Mouse (Mus musculus) lung, embryonic 15.5 days (tissue): ENCODE data around the gene Olfr392. TPM values are rescaled to one million over a fixed set of nuclear protein-coding genes. Genes with fewer than 3 reads are reported as not detected.

ENCODE experiments used
- ATAC-seq: fragments of 200-750 bp; cut with Nextera tagmentation; 2 replicates; pipeline ENCODE4 v1.8.0; 2017; ENCODE audit warnings: moderate number of reproducible peaks, borderline replicate concordance; ENCODE audit not compliant: low FRiP score, low TSS enrichment; ENCODE audit errors: extremely low read depth
- H3K27ac ChIP-seq: fragments of 300-500 bp; sonication (generic); 2 replicates; pipeline ENCODE4 v1.5.1; 2015; ENCODE audit warnings: moderate library complexity, mild to moderate bottlenecking, inconsistent platforms
- H3K27me3 ChIP-seq: fragments of 300-500 bp; sonication (generic); 2 replicates; pipeline ENCODE4 v1.6.1; 2015; ENCODE audit warnings: inconsistent platforms
- H3K36me3 ChIP-seq: fragments of 300-500 bp; sonication (generic); 2 replicates; pipeline ENCODE4 v1.6.1; 2015; ENCODE audit warnings: inconsistent platforms
- H3K4me1 ChIP-seq: fragments of 300-500 bp; sonication (generic); 2 replicates; pipeline ENCODE4 v1.6.1; 2015; ENCODE audit warnings: inconsistent platforms
- H3K4me2 ChIP-seq: fragments of 300-500 bp; sonication (generic); 2 replicates; pipeline ENCODE4 v1.6.1; 2015; ENCODE audit warnings: inconsistent platforms, mild to moderate bottlenecking, moderate library complexity
- H3K4me3 ChIP-seq: fragments of 300-500 bp; sonication (generic); 2 replicates; pipeline ENCODE4 v1.5.1; 2015; ENCODE audit warnings: mild to moderate bottlenecking, inconsistent platforms
- H3K9ac ChIP-seq: fragments of 300-500 bp; sonication (generic); 2 replicates; pipeline ENCODE4 v1.6.1; 2015; ENCODE audit warnings: inconsistent platforms
- H3K9me3 ChIP-seq: fragments of 300-500 bp; sonication (generic); 2 replicates; pipeline ENCODE4 v1.6.1; 2016; ENCODE audit warnings: inconsistent platforms
- whole genome bisulfite sequencing: fragments of 180-500 bp; shearing (Covaris S2); methylation state at CpG from one replicate; pipeline ENCODE4 v1.1.7; 2015; 5-methylcytosine and 5-hydroxymethylcytosine counted together
- polyA plus RNA-seq: library from polyadenylated mRNA; unstranded; fragments of >200 nt; fragmentation: Nextera tagmentation; extraction: Ambion mirVana; gene quantifications from 2 replicates; pipeline ENCODE4 v1.2.1, GENCODE M21; 2015

Gene Olfr392
- polyA plus RNA-seq, result not detected in 2 replicates

DNA sequence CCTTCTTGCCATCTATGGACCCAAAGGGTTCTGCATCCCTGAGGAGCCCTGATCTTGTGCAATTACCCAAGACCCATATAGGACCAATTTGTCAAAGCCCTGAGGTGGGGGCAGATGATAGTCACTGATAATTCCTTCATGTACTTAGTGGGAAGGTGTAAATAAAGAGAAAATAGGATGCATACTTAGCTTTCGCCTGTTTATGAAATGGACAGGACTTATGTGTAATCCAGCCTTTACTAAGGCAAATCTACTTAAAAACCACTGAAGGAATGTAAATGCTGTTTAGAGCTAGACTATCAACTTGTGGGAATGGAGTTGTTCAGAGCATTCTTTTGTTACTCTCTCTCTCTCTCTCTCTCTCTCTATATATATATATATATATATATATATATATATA lies at the start of gene Olfr392:
Olfr392 (minus strand) TSS at position 101 of the 400 bp plus-strand sequence.
- Histone ChIP-seq H3K4me3 (no peak within 1 kb of the TSS), H3K4me2 (no peak within 1 kb of the TSS), H3K36me3 (no peaks in the 10 kb centered on the region), H3K9me3 (no peaks in the 10 kb centered on the region), H3K27me3 (no peaks in the 10 kb centered on the region), H3K27ac (no peak within 1 kb of the TSS), H3K4me1 (no peaks in the 10 kb centered on the region), H3K9ac (no peak within 1 kb of the TSS)
- ATAC-seq, result no peak
- WGBS, result 90% methylated on average over 1 of the region's 1 CpGs

DNA sequence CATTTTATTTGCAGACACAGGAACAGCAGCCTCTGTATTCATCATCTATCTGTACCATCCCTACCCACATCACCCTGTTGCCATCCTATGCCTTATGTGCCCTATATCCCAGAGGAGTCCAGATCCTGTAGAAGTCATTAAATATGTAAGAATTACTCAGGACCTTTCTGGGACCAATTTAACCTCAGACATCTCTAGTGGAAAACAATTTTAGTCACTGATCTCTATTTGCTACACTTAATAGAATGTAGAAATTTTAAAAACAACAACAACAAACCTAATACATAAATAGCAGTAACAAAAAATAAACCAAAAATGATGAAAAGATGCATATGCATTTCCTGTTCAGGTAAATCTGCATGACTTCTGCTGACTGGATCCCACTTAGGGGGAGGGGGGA lies 34.5 kb upstream of the Olfr392 start, which contains the start of gene Olfr393:
Olfr393 (minus strand) TSS at position 101 of the 400 bp plus-strand sequence.
- no peaks in the 10 kb centered on the region for H3K4me1 ChIP-seq
- no peaks in the 10 kb centered on the region for H3K36me3 ChIP-seq
- H3K27me3 ChIP-seq, result no peaks in the 10 kb centered on the region
- H3K27ac ChIP-seq, result no peak within 1 kb of the TSS
- no peaks in the 10 kb centered on the region for H3K9me3 ChIP-seq
- H3K4me2 ChIP-seq, result no peak within 1 kb of the TSS
- no peak within 1 kb of the TSS for H3K9ac ChIP-seq
- no peak within 1 kb of the TSS for H3K4me3 ChIP-seq
- no peak for ATAC-seq

DNA sequence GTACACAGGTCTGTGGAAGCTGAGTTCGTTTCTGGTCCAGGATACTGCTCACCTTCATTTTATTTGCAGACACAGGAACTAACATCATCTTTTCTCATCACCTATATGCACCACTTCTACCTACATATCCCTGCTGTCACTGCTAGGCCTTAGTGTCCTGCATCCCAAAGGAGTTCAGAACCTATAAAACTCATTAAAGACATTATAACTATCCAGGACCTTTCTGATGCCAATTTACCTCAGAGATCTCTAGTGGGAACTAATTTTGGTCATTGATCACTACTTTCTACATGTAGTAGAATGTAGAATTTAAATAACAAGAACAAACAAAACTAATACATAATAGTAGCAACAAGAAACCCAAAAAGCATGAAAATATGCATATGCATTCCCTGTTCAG lies 13.9 kb downstream of the Olfr392 start, which contains the start of gene Olfr391-ps:
Olfr391-ps (minus strand) TSS at position 101 of the 400 bp plus-strand sequence.
- WGBS, result 17% methylated on average over 1 of the region's 1 CpGs
- Histone ChIP-seq H3K27ac (no peak within 1 kb of the TSS), H3K36me3 (no peaks in the 10 kb centered on the region), H3K4me2 (no peak within 1 kb of the TSS), H3K4me1 (no peaks in the 10 kb centered on the region), H3K9me3 (no peaks in the 10 kb centered on the region), H3K27me3 (no peaks in the 10 kb centered on the region), H3K9ac (no peak within 1 kb of the TSS), H3K4me3 (no peak within 1 kb of the TSS)
- ATAC-seq, result no peak

DNA sequence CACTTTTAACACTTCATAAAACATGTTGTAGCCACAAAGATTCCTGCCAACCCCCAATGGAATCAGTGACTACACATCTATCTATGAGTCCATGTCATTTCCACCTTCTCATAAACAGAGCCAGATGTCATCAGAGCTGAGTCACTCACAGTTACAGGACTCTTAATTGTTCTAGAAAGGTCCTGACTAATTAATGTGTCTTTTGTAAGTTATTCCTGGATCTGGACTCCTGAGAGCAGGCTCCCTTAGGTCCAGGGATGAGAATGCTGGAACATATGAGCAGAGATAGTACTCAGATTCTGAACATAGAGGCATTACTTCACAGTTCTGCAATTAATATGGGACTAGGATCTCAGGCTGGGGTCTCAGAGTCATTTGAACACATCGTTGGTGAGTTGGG lies 34.2 kb downstream of the Olfr392 start, which contains the start of gene Olfr390:
Olfr390 (plus strand) TSS at position 301 of the 400 bp plus-strand sequence.
- no peak within 1 kb of the TSS for H3K27ac ChIP-seq
- WGBS, result 63% methylated on average over 1 of the region's 1 CpGs
- no peak within 1 kb of the TSS for H3K4me3 ChIP-seq
- no peaks in the 10 kb centered on the region for H3K36me3 ChIP-seq
- H3K4me2 ChIP-seq, result no peak within 1 kb of the TSS
- no peak for ATAC-seq
- H3K9ac ChIP-seq, result no peak within 1 kb of the TSS
- no peaks in the 10 kb centered on the region for H3K9me3 ChIP-seq
- no peaks in the 10 kb centered on the region for H3K27me3 ChIP-seq
- H3K4me1 ChIP-seq, result no peaks in the 10 kb centered on the region

DNA sequence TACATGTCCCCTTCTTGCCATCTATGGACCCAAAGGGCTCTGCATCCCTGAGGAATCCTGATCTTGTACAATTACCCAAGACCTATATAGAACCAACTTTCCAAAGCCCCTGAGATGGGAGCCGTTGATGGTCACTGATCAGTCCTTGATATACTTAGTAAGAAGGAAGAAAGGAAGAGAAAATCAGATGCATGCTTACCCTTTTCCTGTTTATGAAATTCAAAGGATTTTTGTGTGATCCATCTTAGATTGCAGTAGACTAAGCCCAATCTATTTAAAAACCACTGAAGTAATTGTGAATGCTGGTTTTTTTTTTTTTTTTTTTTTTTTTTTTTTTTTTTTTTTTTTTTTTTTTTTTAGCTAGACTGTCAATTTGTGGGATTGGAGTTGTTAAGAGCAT lies 36.2 kb downstream of the Olfr392 start, which contains the start of gene Olfr389:
Olfr389 (minus strand) TSS at position 101 of the 400 bp plus-strand sequence.
- Histone ChIP-seq H3K36me3 (no peaks in the 10 kb centered on the region), H3K4me1 (no peaks in the 10 kb centered on the region), H3K9me3 (no peaks in the 10 kb centered on the region), H3K9ac (no peak within 1 kb of the TSS), H3K4me3 (no peak within 1 kb of the TSS), H3K27me3 (no peaks in the 10 kb centered on the region), H3K27ac (no peak within 1 kb of the TSS), H3K4me2 (no peak within 1 kb of the TSS)
- WGBS, result 78% methylated on average over 1 of the region's 1 CpGs
- no peak for ATAC-seq

Other genes with a start within 250 kb of the Olfr392 start
- gene Olfr385, start 224.0 kb downstream of the Olfr392 start, polyA plus RNA-seq, result not detected in 2 replicates
- gene Olfr384, start 218.5 kb downstream of the Olfr392 start, polyA plus RNA-seq, result not detected in 2 replicates
- not detected in 2 replicates for gene Zfp735, start 128.3 kb downstream of the Olfr392 start, polyA plus RNA-seq
- gene Olfr389, start 36.3 kb downstream of the Olfr392 start, polyA plus RNA-seq, result not detected in 2 replicates
- gene Olfr390, start 34.1 kb downstream of the Olfr392 start, polyA plus RNA-seq, result not detected in 2 replicates
- not detected in 2 replicates for gene Olfr391-ps, start 14.0 kb downstream of the Olfr392 start, polyA plus RNA-seq
- not detected in 2 replicates for gene Olfr393, start 34.4 kb upstream of the Olfr392 start, polyA plus RNA-seq
- gene Olfr394, start 73.7 kb upstream of the Olfr392 start, polyA plus RNA-seq, result not detected in 2 replicates
- not detected in 2 replicates for gene Olfr395, start 92.2 kb upstream of the Olfr392 start, polyA plus RNA-seq
- not detected in 2 replicates for gene Olfr23, start 119.6 kb upstream of the Olfr392 start, polyA plus RNA-seq
- not detected in 2 replicates for gene Olfr397, start 143.8 kb upstream of the Olfr392 start, polyA plus RNA-seq
- not detected in 2 replicates for gene Olfr398, start 173.4 kb upstream of the Olfr392 start, polyA plus RNA-seq
- gene Olfr139, start 239.5 kb upstream of the Olfr392 start, polyA plus RNA-seq, result not detected in 2 replicates
- gene Olfr399, start 239.6 kb upstream of the Olfr392 start, polyA plus RNA-seq, result not detected in 2 replicates